Mouse (Mus musculus) G1E (cell line): ENCODE measurements around the gene Vegfd.

Experiments used
- CTCF ChIP-seq: IDR thresholded peaks from 2 replicates; pipeline ENCODE4 v1.5.1; 2012; ENCODE audit warnings: low read depth, low read length, inconsistent platforms, mixed read lengths
- GATA1 ChIP-seq: IDR thresholded peaks from 2 replicates; pipeline ENCODE4 v1.6.1; 2012; ENCODE audit warnings: borderline replicate concordance, low read length, inconsistent platforms, mixed read lengths
- GATA2 ChIP-seq: IDR thresholded peaks from 2 replicates; pipeline ENCODE4 v1.6.1; 2012; ENCODE audit warnings: low read depth, low read length, inconsistent platforms, borderline replicate concordance
- TAL1 ChIP-seq: conservative IDR thresholded peaks from 2 replicates; pipeline ENCODE4 v1.6.1; 2012; ENCODE audit warnings: low read depth, low read length, inconsistent platforms, mixed read lengths

- TF ChIP-seq CTCF, result no peak
- TF ChIP-seq GATA1, result no peak
- TF ChIP-seq TAL1, result no peak
- TF ChIP-seq GATA2, result no peak
Observed at GRCm38 (mm10) chrX:164430621-164431020, 57.4 kb downstream of the Vegfd start.
